Mouse (Mus musculus) WW6 (cell line): Measurements from ENCODE around the gene Plcb3.
"Not testable (repeated sequence)": the region's sequence is repeated elsewhere in the genome, so short reads cannot be mapped to it uniquely, and the experiment has no call there.

Experiments
- DNase-seq: peaks from one replicate; pipeline ENCODE4 v3.0.0-alpha.2; 2013; ENCODE audit warnings: low read depth, low spot score

Plcb3 gene

GRCm38 (mm10) chr19:6920741-6921636 lies 55.3 kb downstream of the Plcb3 start:
- DNase-seq = no peak

GRCm38 (mm10) chr19:6919876-6920740 lies 56.2 kb downstream of the Plcb3 start:
- no peak for DNase-seq

- no peak for DNase-seq
Observed at GRCm38 (mm10) chr19:6919431-6919830, 56.8 kb downstream of the Plcb3 start.

- no peak for DNase-seq
Observed at GRCm38 (mm10) chr19:6918321-6918720, 57.9 kb downstream of the Plcb3 start.

GRCm38 (mm10) chr19:6916496-6916895 lies 59.8 kb downstream of the Plcb3 start:
- no peak for DNase-seq

- no peak for DNase-seq
Observed at GRCm38 (mm10) chr19:6915276-6915675, 61.0 kb downstream of the Plcb3 start.

- no peak for DNase-seq
Observed at GRCm38 (mm10) chr19:6914540-6914939, 61.7 kb downstream of the Plcb3 start.

- DNase-seq = no peak
Observed at GRCm38 (mm10) chr19:6913991-6914390, 62.3 kb downstream of the Plcb3 start.

- no peak for DNase-seq
Observed at GRCm38 (mm10) chr19:6913036-6913435, 63.2 kb downstream of the Plcb3 start.

- no peak for DNase-seq
Observed at GRCm38 (mm10) chr19:6912205-6912970, 63.9 kb downstream of the Plcb3 start.

- no peak for DNase-seq
Observed at GRCm38 (mm10) chr19:6911101-6912074, 64.9 kb downstream of the Plcb3 start.

- not testable (repeated sequence) for DNase-seq
Observed at GRCm38 (mm10) chr19:6910306-6910705, 66.0 kb downstream of the Plcb3 start.

- DNase-seq = peak; percentile 86
Observed at GRCm38 (mm10) chr19:6909507-6910289, 66.6 kb downstream of the Plcb3 start, which contains the start of the genes Trmt112 and Prdx5. Trmt112 (plus strand) TSS chr19:6909698. Prdx5 (minus strand) TSS chr19:6910106.

- no peak for DNase-seq
Observed at GRCm38 (mm10) chr19:6909021-6909420, 67.2 kb downstream of the Plcb3 start.

- no peak for DNase-seq
Observed at GRCm38 (mm10) chr19:6907811-6908540, 68.3 kb downstream of the Plcb3 start.

GRCm38 (mm10) chr19:6907094-6907493 lies 69.2 kb downstream of the Plcb3 start:
- DNase-seq = no peak

GRCm38 (mm10) chr19:6906199-6906598 lies 70.1 kb downstream of the Plcb3 start:
- DNase-seq = no peak

GRCm38 (mm10) chr19:6905498-6906159 lies 70.6 kb downstream of the Plcb3 start:
- DNase-seq = no peak
